Mouse (Mus musculus) frontal cortex, adult (tissue): Measurements from ENCODE around the gene Zfp574.

Experiments used
- ATAC-seq: cut with Nextera tagmentation; 2 replicates; pipeline ENCODE4 v1.9.2; 2017; ENCODE audit warnings: mild to moderate bottlenecking, moderate library complexity, mixed read lengths; ENCODE audit not compliant: low TSS enrichment

The Zfp574 gene

GRCm38 (mm10) chr7:25112178-25112955, 40.0 kb downstream of the Zfp574 start:
- ATAC-seq, result peak; percentile 93

GRCm38 (mm10) chr7:25112956-25113603, 40.7 kb downstream of the Zfp574 start:
- no peak for ATAC-seq

- ATAC-seq, result no peak
These were observed 47.9 kb downstream of the Zfp574 start for GRCm38 (mm10) chr7:25120061-25120834.

GRCm38 (mm10) chr7:25121240-25121786, 48.9 kb downstream of the Zfp574 start:
- ATAC-seq, result no peak; the same call in 1 of the 2 replicates

GRCm38 (mm10) chr7:25125716-25126281, 53.4 kb downstream of the Zfp574 start:
- ATAC-seq, result no peak

GRCm38 (mm10) chr7:25127971-25128370, 55.6 kb downstream of the Zfp574 start:
- no peak for ATAC-seq

- ATAC-seq, result no peak
These were observed 57.1 kb downstream of the Zfp574 start for GRCm38 (mm10) chr7:25129390-25129979.

- ATAC-seq, result no peak
These were observed 58.2 kb downstream of the Zfp574 start for GRCm38 (mm10) chr7:25130565-25130964.

- no peak for ATAC-seq
These were observed 58.9 kb downstream of the Zfp574 start for GRCm38 (mm10) chr7:25131247-25131646.

- ATAC-seq, result no peak
These were observed 60.1 kb downstream of the Zfp574 start for GRCm38 (mm10) chr7:25132318-25132960.
